Mouse (Mus musculus) cerebellum, postnatal 14 days (tissue): ENCODE measurements around the gene Laptm4a.

ENCODE experiments used
- DNase-seq, 2 experiments: peaks; one replicate each; pipeline ENCODE4 v3.0.0; 2021; ENCODE audit warnings: mixed read lengths in 2 of 2

Laptm4a gene

GRCm38 (mm10) chr12:8921394-8922368 lies at the start of gene Laptm4a:
Laptm4a (plus strand) TSS chr12:8921664.
- DNase-seq = peak; percentile 98

- DNase-seq = no peak
Measured at GRCm38 (mm10) chr12:8875583-8875982, 45.9 kb upstream of the Laptm4a start.

- no peak for DNase-seq
Measured at GRCm38 (mm10) chr12:8876865-8877264, 44.6 kb upstream of the Laptm4a start.

- no peak for DNase-seq
Measured at GRCm38 (mm10) chr12:8877413-8877812, 44.1 kb upstream of the Laptm4a start.

DNA sequence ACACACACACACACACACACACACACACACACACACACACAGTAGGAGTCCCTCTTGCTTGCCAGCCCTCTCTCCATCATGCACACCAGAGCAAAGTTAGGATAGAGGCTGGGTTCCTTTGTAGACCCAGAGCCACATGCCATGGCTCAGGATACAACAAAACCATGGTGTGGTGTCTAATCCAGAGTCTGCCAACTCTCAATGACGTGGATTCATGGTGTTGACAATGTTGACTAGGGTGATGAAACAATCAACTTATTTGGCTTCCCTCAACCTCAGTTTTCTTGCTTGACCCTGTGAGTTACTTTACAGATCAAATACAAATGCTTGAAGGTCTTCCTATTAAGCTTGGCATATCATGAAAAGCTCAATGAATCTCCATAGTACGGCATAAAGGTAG lies 42.7 kb upstream of the Laptm4a start:
- DNase-seq = no peak

DNA sequence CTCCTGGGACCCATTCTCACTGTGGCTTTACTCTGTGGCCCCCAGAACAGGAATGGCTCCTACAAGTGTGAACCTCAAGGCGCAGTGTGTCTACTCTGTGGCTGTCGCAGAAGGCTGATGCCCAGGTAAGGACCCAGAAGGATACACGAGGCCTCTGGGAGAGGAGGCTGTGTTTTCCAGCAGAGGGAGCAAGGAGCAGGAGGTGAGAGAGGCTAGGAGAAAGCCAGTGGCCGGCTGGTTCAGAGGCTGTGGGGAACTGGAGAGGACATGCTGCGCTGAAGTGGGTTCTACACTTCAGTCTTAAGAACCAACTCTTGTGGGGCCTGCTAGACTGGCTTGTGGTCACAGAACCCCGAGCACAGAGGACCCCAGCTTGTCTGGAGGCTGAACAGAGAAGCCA lies 42.1 kb upstream of the Laptm4a start:
- no peak for DNase-seq

DNA sequence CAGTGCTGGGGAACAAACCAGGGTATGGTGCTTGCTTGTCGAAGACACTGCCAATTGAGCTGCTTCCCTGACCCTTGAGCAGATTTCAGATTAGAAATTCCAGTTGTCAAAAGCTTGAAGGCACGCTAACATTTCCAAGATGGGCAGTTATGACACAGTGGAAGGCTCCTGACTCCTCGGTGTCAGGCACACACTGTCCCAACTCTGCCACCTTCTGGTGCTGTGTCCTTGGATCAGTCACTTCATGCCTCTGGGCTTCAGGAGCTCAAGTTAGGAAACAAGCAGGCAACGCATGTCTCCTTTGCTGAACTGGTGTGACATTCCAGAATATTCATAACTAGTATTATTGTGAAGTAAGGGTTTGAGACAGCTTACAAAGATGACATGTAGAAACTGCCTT lies 39.7 kb upstream of the Laptm4a start:
- peak; percentile 46 to 59 for DNase-seq

DNA sequence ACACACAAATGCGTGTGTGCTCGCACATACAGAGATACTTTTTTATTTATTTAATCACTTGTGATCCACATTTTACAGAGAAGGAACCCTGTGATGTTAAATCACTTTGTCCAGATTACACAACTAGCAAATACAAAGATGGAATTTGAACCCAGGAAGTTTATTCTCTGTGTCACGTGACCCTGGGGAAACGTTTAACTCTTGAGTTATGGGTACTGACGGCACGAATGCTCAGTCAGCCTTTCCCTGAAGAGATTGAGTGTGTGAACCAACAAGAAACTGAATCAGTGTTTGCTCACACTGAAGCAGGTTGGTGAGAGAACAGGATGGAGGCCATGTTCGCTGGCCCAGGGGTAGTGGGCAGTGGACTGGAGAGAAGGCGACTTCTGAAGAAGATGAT lies 39.1 kb upstream of the Laptm4a start:
- no peak for DNase-seq

DNA sequence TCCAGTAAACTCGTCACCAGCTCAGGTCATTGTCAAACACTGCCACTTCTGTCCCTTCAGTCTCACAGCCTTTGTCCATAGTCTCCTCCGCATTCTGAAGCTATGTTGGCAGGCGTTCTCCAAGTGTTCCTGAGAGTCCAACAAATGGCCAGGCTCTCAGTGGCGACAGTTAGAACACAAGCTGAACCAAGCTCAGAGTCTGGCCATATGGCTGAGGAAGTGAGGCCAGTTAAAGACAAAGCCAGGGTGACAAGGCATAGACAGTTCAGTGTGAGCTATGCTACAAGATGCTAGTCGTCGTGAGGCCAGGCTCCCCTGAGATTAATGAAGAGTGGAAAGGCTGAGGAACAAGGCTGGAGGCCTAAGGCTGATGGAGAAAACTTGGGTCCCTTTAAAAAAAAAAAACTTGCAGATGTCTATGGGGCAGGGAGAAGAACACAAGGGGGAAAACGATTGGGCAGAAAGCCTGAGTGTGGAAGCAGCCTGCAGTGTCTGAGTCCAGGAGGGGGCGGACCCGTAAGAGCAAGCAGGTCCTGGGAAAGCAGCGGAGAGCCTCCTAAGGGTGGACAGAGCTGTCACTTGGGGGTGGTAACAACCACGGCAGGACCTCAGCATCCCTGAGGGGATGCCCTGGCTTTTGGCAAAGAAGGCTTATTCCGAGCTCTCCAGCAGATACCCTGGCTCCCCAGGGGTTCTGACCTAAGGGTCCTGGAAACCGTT lies 36.9 kb upstream of the Laptm4a start:
- DNase-seq = peak; percentile 47 to 72

DNA sequence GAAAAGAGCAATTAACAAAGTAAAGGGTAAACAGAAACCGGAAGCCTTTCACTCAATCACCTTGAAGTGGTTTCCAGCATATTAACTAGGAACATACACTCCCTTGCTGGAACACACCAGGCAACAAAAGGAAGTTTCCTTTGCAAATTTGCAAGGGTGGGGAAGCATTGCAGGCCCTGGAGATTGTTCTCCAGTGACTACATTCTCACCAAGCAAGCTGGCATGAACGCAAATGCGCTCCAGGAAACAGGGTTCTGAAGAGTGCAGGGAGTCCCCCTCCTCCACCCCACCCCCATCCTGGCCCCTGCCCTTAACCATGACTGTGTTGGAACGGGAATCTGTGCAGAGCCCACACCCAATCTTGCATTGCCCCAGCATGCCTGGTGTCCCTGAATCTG lies 36.3 kb upstream of the Laptm4a start:
- peak; percentile 22 to 28 for DNase-seq

- DNase-seq = peak in 1 of 2 experiments; percentile 17
Measured at GRCm38 (mm10) chr12:8885950-8886349, 35.5 kb upstream of the Laptm4a start.

GRCm38 (mm10) chr12:8888445-8888844 lies 33.0 kb upstream of the Laptm4a start:
- DNase-seq = no peak

- DNase-seq = peak; percentile 79 to 85
Measured at GRCm38 (mm10) chr12:8889117-8889665, 32.3 kb upstream of the Laptm4a start.

- no peak for DNase-seq
Measured at GRCm38 (mm10) chr12:8892876-8893532, 28.5 kb upstream of the Laptm4a start.

DNA sequence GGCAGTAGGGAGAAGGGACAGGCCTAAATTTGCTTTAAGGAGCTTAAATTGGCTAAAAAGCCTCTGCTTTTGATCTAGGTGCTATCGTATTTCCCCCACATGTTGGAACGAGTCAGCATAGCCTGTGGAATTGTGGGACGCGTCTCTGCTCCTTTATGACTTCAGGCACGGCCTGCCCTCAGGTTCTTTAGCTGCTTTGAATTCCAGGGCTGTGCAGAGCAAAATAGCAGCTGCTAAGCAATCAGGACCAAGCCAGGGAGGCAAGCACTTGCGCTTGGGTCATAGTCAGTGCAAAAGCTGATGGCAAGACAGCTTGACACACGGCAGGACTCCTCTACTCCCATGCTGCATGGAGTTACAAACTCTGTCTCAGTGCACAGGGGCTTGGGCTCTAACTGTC lies 24.3 kb upstream of the Laptm4a start:
- DNase-seq = no peak

DNA sequence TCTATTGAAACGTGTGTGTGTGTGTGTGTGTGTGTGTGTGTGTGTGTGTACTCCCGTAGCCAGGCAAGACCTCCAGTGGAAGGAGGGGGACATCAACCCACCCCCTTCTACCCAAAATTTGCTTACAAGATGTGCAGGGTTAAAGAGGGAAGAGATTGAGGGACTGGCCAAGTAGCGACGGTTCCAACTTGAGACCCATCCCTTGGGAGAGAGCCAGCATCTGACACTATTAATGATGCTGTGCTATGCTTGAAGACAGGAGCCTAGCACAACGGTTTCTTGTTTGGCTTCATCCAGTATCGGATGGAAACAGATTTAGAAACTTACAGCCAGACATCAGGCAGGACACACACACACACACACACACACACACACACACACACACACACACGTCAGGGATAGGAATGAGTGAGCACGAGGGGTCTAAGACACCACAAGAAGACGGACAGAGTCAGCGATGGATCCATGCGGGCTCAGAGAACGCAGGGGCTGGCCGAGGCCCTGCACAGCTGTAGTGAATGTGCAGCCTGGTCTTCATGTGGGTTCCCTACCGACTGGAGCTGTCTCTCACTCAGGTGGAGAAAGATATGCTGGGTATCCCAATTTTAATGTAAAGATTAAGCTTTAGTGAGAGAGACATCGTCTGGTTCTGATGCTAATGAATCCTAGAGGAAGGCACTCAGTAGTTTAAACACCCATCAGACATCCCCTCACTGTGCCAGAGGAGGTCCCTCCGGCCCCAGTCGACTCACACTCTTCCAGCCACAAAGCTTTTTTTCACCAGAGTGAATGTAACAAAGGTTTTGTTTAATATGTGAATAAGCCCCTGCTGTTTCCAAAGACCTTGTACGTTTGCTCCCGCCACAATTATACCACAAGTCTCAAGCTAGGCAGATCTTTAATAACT lies 22.3 kb upstream of the Laptm4a start:
- DNase-seq = no peak

- no peak for DNase-seq
Measured at GRCm38 (mm10) chr12:8900107-8900698, 21.3 kb upstream of the Laptm4a start.

- no peak for DNase-seq
Measured at GRCm38 (mm10) chr12:8900919-8901663, 20.4 kb upstream of the Laptm4a start.

DNA sequence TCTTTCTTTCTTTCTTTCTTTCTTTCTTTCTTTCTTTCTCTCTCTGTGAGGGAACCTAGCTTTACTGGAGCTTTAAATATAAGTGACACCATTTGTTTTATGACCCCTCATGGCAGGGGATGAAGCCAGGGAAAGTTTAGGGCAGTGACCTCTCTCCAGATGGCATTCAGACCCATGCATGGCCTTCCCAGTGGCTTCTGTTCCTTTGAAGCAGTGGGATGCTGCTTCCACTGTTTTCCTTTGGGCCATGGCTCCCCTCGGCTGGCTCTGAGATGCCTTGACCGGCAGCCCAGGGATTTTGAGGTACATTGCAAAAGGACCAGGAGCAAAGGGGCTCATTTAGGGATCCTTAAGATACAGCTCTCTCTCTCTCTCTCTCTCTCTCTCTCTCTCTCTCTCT lies 19.5 kb upstream of the Laptm4a start:
- no peak for DNase-seq

DNA sequence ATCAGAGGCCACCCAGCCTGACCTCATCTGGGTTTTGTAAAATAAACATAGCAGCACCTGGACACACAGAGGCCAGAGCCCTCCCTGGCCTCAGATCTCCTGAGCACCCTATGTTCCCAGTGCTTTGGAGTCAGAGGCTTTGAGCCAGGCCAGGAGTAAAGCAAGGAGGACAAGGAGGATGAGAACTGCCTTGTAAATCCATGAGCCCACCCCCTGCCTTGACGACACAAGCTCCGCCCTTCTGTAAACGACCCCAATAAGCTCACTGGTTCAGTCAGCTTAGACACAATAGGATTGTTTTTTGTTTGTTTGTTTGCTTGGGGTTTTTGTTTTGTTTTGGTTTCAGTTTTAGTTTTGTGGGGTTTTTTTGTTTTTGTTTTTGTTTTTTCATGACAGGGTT lies 19.0 kb upstream of the Laptm4a start:
- DNase-seq = no peak
